Mouse (Mus musculus) MEL-GATA-1-ER (cell line): ENCODE results near the gene Htr5a.

ENCODE experiments used
- DNase-seq: peaks from one replicate; pipeline ENCODE4 v3.0.0-alpha.2; 2012; ENCODE audit warnings: low read depth; ENCODE audit errors: extremely low read depth

Htr5a gene

GRCm38 (mm10) chr5:27881261-27881660, 39.3 kb downstream of the Htr5a start:
- no peak for DNase-seq

GRCm38 (mm10) chr5:27888080-27888479, 46.1 kb downstream of the Htr5a start:
- no peak for DNase-seq

- no peak for DNase-seq
Measured at GRCm38 (mm10) chr5:27895961-27896360, 54.0 kb downstream of the Htr5a start.

- DNase-seq, result no peak
Measured at GRCm38 (mm10) chr5:27899756-27900155, 57.8 kb downstream of the Htr5a start.

GRCm38 (mm10) chr5:27900186-27900585, 58.2 kb downstream of the Htr5a start:
- no peak for DNase-seq
